Mouse (Mus musculus) CH12.LX (cell line): ENCODE measurements at regions not wholly inside any gene's neighbourhood (a gene's known extent, or its start where the extent isn't known, plus 50 kb on each side); places are given as distances from the start of the nearest gene placed in this dataset.

Source experiments
- DNase-seq: peaks from one replicate; pipeline ENCODE4 v3.0.0-alpha.2; 2013; ENCODE audit errors: extremely low read depth
- H3K27ac ChIP-seq: 2 replicates; pipeline ENCODE4 v1.5.1; 2012; ENCODE audit warnings: low read depth, mild to moderate bottlenecking, control low read depth, moderate library complexity; ENCODE audit not compliant: insufficient read depth
- H3K27me3 ChIP-seq: replicated peaks from 2 replicates; pipeline ENCODE3; 2012; ENCODE audit warnings: inconsistent platforms
- H3K36me3 ChIP-seq, 2 experiments: replicated peaks in 1 of 2; 2 replicates each; pipeline versions ENCODE3 to v1.6.1; 2012; ENCODE audit warnings: inconsistent platforms in 1 of 2, low read length in 1 of 2, mild to moderate bottlenecking in 1 of 2, mixed read lengths in 1 of 2, moderate library complexity in 1 of 2; ENCODE audit not compliant: control insufficient read depth in 1 of 2, insufficient read depth in 1 of 2
- H3K4me1 ChIP-seq, 2 experiments: 2 replicates each; pipeline ENCODE4 v1.6.1; 2012; ENCODE audit warnings: inconsistent platforms in 1 of 2, moderate library complexity in 1 of 2; ENCODE audit not compliant: insufficient read depth in 2 of 2, control insufficient read depth in 1 of 2
- H3K4me2 ChIP-seq: 2 replicates; pipeline ENCODE4 v1.6.1; 2012; ENCODE audit warnings: low read depth, mild to moderate bottlenecking, control low read depth; ENCODE audit not compliant: poor library complexity, insufficient read depth, severe bottlenecking
- H3K4me3 ChIP-seq, 3 experiments: fragments of 150-350 bp in 1 of 3; sonication (generic) in 1 of 3; replicated peaks in 1 of 3; 2 replicates each; pipeline versions ENCODE3 to v1.5.1; 2011 to 2012; ENCODE audit warnings: low read depth in 2 of 3, low read length in 2 of 3, mild to moderate bottlenecking in 2 of 3, moderate library complexity in 2 of 3, control low read depth in 1 of 3, improper control_type of control experiment in 1 of 3, inconsistent platforms in 1 of 3, mixed read lengths in 1 of 3; ENCODE audit not compliant: poor library complexity in 1 of 3
- H3K79me2 ChIP-seq: replicated peaks from 2 replicates; pipeline ENCODE4 v1.6.1; 2012; ENCODE audit warnings: mild to moderate bottlenecking, moderate library complexity; ENCODE audit not compliant: control insufficient read depth, poor library complexity, insufficient read depth, severe bottlenecking; ENCODE audit errors: extremely low read depth
- H3K9ac ChIP-seq: 2 replicates; pipeline ENCODE4 v1.6.1; 2012; ENCODE audit warnings: low read depth, mild to moderate bottlenecking, control low read depth, moderate library complexity; ENCODE audit not compliant: insufficient read depth
- H3K9me3 ChIP-seq: replicated peaks from 2 replicates; pipeline ENCODE3; 2012; ENCODE audit warnings: low read length, inconsistent platforms, mixed read lengths
- CTCF ChIP-seq, 2 experiments: IDR thresholded peaks in 1 of 2; conservative IDR thresholded peaks in 1 of 2; 2 replicates each; pipeline ENCODE4 v1.5.1; 2011 to 2012; ENCODE audit warnings: low read depth in 2 of 2, low read length in 2 of 2, improper control_type of control experiment in 1 of 2, inconsistent platforms in 1 of 2, mild to moderate bottlenecking in 1 of 2, moderate library complexity in 1 of 2
- ETS1 ChIP-seq: conservative IDR thresholded peaks from 2 replicates; pipeline ENCODE4 v1.6.1; 2012; ENCODE audit warnings: low read depth, mild to moderate bottlenecking, inconsistent platforms, low read length, improper control_type of control experiment, moderate library complexity
- GABPA ChIP-seq: IDR thresholded peaks from 2 replicates; pipeline ENCODE4 v1.6.1; 2012; ENCODE audit warnings: low read depth, low read length, improper control_type of control experiment, inconsistent platforms; ENCODE audit not compliant: insufficient replicate concordance
- JUN ChIP-seq: IDR thresholded peaks from 2 replicates; pipeline ENCODE4 v1.6.1; 2011; ENCODE audit warnings: low read depth, mild to moderate bottlenecking, low read length, improper control_type of control experiment, moderate library complexity; ENCODE audit not compliant: insufficient read depth
- JUND ChIP-seq: conservative IDR thresholded peaks from 2 replicates; pipeline ENCODE4 v1.6.1; 2011; ENCODE audit warnings: low read depth, low read length, improper control_type of control experiment
- KAT2A ChIP-seq: IDR thresholded peaks from 2 replicates; pipeline ENCODE4 v1.6.1; 2012; ENCODE audit warnings: low read length, improper control_type of control experiment, inconsistent platforms; ENCODE audit not compliant: insufficient replicate concordance
- MAFK ChIP-seq: IDR thresholded peaks from 2 replicates; pipeline ENCODE4 v1.6.1; 2011; ENCODE audit warnings: low read length, improper control_type of control experiment; ENCODE audit not compliant: insufficient replicate concordance
- MAX ChIP-seq: IDR thresholded peaks from 2 replicates; pipeline ENCODE4 v1.6.1; 2011; ENCODE audit warnings: low read length, improper control_type of control experiment
- POLR2AphosphoS2 ChIP-seq: IDR thresholded peaks from 2 replicates; pipeline ENCODE4 v1.6.1; 2011; ENCODE audit warnings: low read depth, low read length, improper control_type of control experiment
- RAD21 ChIP-seq: IDR thresholded peaks from 2 replicates; pipeline ENCODE4 v1.6.1; 2011; ENCODE audit warnings: low read depth, mild to moderate bottlenecking, low read length, improper control_type of control experiment, moderate library complexity
- SMC3 ChIP-seq: IDR thresholded peaks from 2 replicates; pipeline ENCODE4 v1.6.1; 2011; ENCODE audit warnings: low read depth, low read length, improper control_type of control experiment
- UBTF ChIP-seq: IDR thresholded peaks from 2 replicates; pipeline ENCODE4 v1.6.1; 2012; ENCODE audit warnings: low read depth, mild to moderate bottlenecking, inconsistent platforms, low read length, improper control_type of control experiment, moderate library complexity
- USF1 ChIP-seq: IDR thresholded peaks from 2 replicates; pipeline ENCODE4 v1.6.1; 2014; ENCODE audit warnings: low read depth, mild to moderate bottlenecking, inconsistent platforms, low read length, improper control_type of control experiment
- USF2 ChIP-seq: conservative IDR thresholded peaks from 2 replicates; pipeline ENCODE4 v1.6.1; 2011; ENCODE audit warnings: low read depth, low read length, improper control_type of control experiment
- ZNF384 ChIP-seq: IDR thresholded peaks from 2 replicates; pipeline ENCODE4 v1.6.1; 2012; ENCODE audit warnings: low read depth, low read length, improper control_type of control experiment, inconsistent platforms
- dilution Hi-C: fragments of 300-500 bp; cut with MboI; formaldehyde crosslinking; loops from 2 replicates; pipeline ENCODE4 v1.14.3; 2020; ENCODE audit warnings: low sequenced_read_pairs; ENCODE audit not compliant: extremely low pct_unique_long_range_greater_than_20kb, extremely low pct_ligation_motif_present
- in situ Hi-C: fragments of 300-500 bp; cut with MboI; formaldehyde crosslinking; loops from 3 replicates; pipeline ENCODE4 v1.14.3; 2019; ENCODE audit warnings: low sequenced_read_pairs, low pct_ligation_motif_present, low pct_unique_long_range_greater_than_20kb, mixed read lengths

DNA sequence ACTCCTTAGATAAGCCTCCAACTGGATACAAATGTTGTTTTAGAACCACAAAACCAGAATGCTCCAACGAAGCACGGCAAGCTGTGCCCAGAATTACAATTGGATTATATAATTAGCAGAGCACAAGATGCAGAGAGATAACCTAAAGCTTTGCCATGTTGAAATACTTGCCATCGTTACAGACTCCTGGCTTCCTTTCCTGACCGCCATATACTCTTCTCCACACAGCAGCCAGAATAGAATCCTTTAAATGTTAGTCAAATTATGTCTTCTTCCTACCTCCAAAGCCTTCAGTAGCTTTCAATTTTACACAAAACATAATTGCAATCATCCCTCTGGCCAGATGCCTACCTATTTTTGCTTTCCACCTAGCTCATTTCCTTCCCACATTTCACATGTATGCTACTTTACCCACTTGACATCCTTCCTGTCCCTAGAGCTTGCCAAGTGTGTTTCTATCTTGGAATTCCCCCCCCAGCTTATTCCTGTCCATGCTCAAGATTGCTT lies 52.8 kb upstream of the G2e3 start:
- no peak for DNase-seq
- no peaks in the 10 kb centered on the region for H3K27me3 ChIP-seq
- no peak for TF ChIP-seq JUN
- no peak for TF ChIP-seq JUND
- TF ChIP-seq USF2: no peak
- TF ChIP-seq USF1: no peak
- TF ChIP-seq CTCF (conservative IDR thresholded peaks at IDR 0.05 in 1 of 2, IDR thresholded peaks at IDR 0.05 in 1 of 2; ENCODE audit: low read depth in 2 of 2, low read length in 2 of 2): no peak
- TF ChIP-seq MAX: no peak
- TF ChIP-seq, all 38 proteins: peak for 0
- no peaks in the 10 kb centered on the region for H3K9me3 ChIP-seq
- dilution Hi-C loops: no loop called here
- H3K4me1 ChIP-seq: no peaks in the 10 kb centered on the region
- no peak overlapping the region for H3K4me2 ChIP-seq
- no peak overlapping the region for H3K4me3 ChIP-seq
- H3K36me3 ChIP-seq: no peaks in the 10 kb centered on the region
- H3K9ac ChIP-seq: no peak overlapping the region
- in situ Hi-C loops: no loop called here
- no peak overlapping the region for H3K27ac ChIP-seq
- no peaks in the 10 kb centered on the region for H3K79me2 ChIP-seq

DNA sequence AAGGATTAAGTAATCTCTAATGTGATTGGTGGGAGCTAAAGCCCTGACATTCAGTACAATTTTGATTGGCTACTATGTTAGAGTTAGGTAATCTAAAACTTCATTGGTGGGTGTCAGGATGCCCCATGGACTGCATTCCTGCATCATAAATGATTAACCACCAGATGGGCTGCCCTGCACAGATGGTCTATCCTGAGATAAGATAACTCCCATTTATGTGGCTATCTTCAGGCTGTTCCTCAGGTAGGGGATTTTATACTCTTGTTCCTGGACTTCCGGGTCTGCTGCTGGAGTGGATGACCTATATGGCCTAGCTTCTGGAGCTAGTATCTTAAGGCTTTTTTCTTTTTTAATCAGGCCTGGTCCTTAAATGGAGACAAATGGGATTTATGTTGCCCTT lies 69.5 kb upstream of the G2e3 start:
- no peak overlapping the region for H3K27ac ChIP-seq
- H3K27me3 ChIP-seq: no peaks in the 10 kb centered on the region
- H3K79me2 ChIP-seq: no peaks in the 10 kb centered on the region
- H3K9ac ChIP-seq: no peak overlapping the region
- no peaks in the 10 kb centered on the region for H3K36me3 ChIP-seq
- no peak for TF ChIP-seq ETS1
- no peak for TF ChIP-seq GABPA
- TF ChIP-seq KAT2A: no peak
- TF ChIP-seq, all 38 proteins: peak for 0
- Histone ChIP-seq H3K9me3 (no peaks in the 10 kb centered on the region), H3K4me3 (no peak overlapping the region), H3K4me1 (no peaks in the 10 kb centered on the region), H3K4me2 (no peak overlapping the region)
- DNase-seq: no peak
- in situ Hi-C loops: no loop called here
- dilution Hi-C loops: no loop called here

DNA sequence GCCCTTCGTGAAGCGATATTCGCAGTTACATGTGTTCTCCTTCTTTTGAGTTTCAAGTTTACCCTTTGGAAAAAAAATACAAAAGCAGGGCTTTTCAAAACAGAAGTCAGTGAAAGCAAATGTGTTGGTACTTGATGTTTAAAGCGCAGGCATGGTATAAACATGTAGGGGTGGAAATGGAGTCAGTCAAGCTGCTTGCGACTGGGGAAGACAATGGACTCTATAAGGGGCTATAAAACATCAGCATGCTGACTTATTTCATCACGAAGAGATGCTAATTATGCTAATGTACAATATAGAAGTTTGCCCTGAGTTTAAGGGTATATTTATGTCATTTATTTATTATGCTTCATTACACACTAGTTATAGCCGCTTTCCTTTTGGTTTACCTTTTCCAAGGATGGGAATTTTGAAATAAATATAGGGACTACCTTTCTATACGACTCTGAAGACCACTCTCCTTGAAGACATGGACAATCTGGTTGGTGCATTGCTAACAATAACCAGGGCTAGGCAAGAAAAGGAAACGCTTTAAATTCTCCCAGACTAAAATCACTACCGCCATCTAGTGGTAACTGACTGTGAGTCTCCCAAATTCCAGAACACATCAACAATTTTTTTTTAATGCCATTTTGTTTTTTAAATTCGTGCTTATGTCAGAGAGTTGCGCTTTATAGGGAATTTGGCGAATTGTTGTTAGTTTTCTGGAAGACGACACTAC lies 71.9 kb upstream of the G2e3 start:
- peak; percentile 43 to 78; a peak in 3 of 4 replicates for TF ChIP-seq CTCF (conservative IDR thresholded peaks at IDR 0.05 in 1 of 2, IDR thresholded peaks at IDR 0.05 in 1 of 2; ENCODE audit: low read depth in 2 of 2, low read length in 2 of 2)
- peak; percentile 75 for TF ChIP-seq RAD21
- peak; percentile 84 for TF ChIP-seq ZNF384
- no peak for TF ChIP-seq POLR2AphosphoS2
- no peak for TF ChIP-seq UBTF
- peak; percentile 54 for TF ChIP-seq SMC3
- no peak for TF ChIP-seq MAFK
- Histone ChIP-seq H3K4me3 (no peak overlapping the region), H3K27ac (no peak overlapping the region), H3K36me3 (no peaks in the 10 kb centered on the region), H3K9me3 (no peaks in the 10 kb centered on the region), H3K4me1 (no peaks in the 10 kb centered on the region), H3K9ac (no peak overlapping the region), H3K4me2 (peak overlapping the region; percentile 51; the same call in 1 of the 2 replicates), H3K79me2 (no peaks in the 10 kb centered on the region), H3K27me3 (no peaks in the 10 kb centered on the region)
- in situ Hi-C loops: no loop called here
- dilution Hi-C loops: no loop called here
- peak; percentile 53 for DNase-seq
